Mouse (Mus musculus): ENCODE data around the gene Tsfm.

DNA sequence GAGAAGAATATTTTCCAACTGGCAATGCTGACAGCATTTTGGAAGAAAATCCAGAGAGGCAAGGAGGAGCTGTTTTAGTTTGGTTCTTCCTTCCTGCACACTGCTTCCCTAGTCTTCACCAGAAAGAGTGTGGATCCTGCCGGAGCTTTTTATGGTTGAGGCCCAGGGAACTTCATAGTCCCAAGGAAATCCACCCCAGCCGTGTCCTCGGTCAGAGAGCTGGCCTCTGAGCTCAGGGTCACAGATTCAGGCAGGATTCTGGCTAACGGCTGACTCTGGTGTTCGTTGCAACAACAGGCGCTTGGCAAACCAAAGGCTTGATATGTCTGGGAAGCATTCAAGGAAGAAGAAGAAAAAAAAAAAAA, 67.7 kb downstream of the Tsfm start:
- TF ChIP-seq EP300 (IDR thresholded peaks at IDR 0.05; ENCODE audit: low read depth) (no peak), CTCF (IDR thresholded peaks at IDR 0.05; ENCODE audit: low read depth) (no peak)
